Mouse (Mus musculus) heart, adult 2 months (tissue): ENCODE results near the gene Cish.

Experiments
- CTCF ChIP-seq: fragments of 200-600 bp; IDR thresholded peaks from 2 replicates; pipeline ENCODE4 v1.8.1; 2022; ENCODE audit warnings: antibody characterized with exemption, mild to moderate bottlenecking, moderate library complexity
- EP300 ChIP-seq: fragments of 200-500 bp; IDR thresholded peaks from 2 replicates; pipeline ENCODE4 v1.6.1; 2011; ENCODE audit warnings: low read depth, low read length, control low read depth; ENCODE audit not compliant: insufficient read depth
- POLR2A ChIP-seq: fragments of 200-500 bp; IDR thresholded peaks from 2 replicates; pipeline ENCODE4 v1.6.1; 2011; ENCODE audit warnings: mild to moderate bottlenecking, low read depth, low read length, control low read depth; ENCODE audit not compliant: insufficient read depth

DNA sequence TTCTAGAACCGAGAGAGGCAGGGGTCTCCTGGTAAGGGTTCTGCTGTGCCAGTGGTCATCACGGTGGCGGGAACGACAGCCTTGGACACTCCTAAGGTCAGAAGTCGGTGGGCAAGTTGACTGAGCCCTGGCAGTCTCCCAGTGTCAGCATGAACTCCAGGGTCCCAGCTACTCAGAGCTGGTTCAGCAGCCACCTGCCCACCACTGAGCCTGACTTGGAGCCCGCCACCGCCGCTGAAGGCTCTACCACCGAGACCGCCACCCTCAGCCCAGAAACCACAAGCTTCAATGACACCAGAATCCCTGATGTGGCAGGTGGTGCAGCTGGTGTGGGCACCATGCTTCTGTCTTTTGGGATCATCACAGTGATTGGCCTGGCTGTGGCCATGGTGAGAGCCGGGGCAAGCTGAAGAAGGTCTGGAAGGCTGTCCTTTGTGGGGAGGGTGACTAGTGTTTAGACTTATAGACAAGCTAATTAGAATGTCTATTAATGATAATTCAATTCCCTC lies 46.4 kb downstream of the Cish start:
- TF ChIP-seq EP300 (no peak), CTCF (no peak), POLR2A (no peak)
